Mouse (Mus musculus) thymus, adult 18-20 months (tissue): ENCODE results near the gene Vdr.

Experiments
- DNase-seq, 2 experiments: peaks; one replicate each; pipeline ENCODE4 v3.0.0; 2022; ENCODE audit warnings: mixed read lengths in 2 of 2

Gene Vdr

GRCm38 (mm10) chr15:97919217-97919616 lies 8.8 kb upstream of the Vdr start:
- DNase-seq = no peak

GRCm38 (mm10) chr15:97917994-97918393 lies 7.6 kb upstream of the Vdr start:
- DNase-seq = no peak

- DNase-seq = no peak
Observed at GRCm38 (mm10) chr15:97914331-97914747, 3.9 kb upstream of the Vdr start.

DNA sequence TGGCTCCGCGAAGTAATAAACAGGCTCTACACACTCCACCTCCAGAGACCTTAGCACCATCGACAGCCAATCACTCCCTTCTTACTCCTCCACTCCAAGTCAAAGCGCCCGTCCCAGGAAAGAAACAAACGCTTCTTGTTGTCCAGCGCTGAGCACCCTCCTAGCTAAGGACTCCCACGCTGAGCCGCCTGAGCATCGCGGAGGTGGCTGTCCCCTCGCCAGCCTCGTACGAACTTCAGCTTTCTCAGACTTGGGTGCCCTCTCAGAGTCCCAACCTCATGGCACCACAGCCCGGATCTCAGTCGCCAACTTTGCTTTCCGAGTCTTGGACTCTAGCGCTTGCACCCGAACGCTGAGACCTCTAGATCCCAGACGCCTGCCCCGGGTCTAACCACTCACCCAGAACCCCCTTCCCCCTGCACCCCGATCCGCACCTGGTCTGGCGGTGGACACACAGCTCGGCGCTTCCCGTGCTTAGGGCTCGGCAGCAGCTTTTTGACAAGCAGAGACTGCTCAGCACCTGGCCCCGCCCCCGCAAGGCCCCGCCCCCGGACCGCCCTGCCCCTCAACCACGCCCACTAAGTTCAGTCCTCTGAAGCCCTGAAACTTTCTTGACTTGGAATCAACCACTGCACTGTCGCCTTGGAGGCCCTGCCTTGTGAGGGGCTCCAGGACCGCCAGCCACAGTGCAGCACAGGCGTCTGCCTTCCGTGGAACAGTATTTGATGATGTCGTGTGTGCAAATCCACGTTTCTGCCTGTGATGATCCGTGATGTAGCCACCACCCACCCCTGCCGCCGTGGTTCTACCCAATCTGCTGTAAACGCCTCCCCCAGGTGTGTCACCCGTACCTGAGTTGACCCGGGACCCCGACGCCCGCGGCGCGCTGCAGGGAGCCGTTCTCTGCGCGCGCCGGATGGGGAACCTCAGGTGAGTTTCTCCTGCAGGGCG lies 2.4 kb downstream of the Vdr start:
- peak; percentile 43 to 57 for DNase-seq

GRCm38 (mm10) chr15:97907202-97907601 lies 3.2 kb downstream of the Vdr start:
- no peak for DNase-seq

DNA sequence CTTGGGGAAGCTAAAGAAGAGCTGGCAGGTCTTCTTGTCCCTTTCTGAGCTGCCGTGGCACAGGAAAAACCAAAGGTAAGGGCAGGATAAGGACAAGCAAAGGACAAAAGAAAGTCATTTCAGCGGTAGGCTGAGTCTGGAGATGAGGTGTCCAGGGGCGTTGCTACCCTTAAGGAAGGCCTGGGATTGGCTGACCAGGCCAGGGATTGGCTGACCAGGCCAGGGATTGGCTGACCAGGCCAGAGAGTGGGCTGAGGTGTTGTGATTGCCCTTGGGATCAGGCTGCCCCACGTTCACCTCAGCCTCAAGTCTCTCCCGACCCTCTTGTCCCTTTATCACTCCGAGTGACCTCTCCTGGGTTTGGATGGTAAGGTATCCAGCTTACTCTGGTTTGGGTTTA lies 5.1 kb downstream of the Vdr start:
- DNase-seq = no peak

- no peak for DNase-seq
Observed at GRCm38 (mm10) chr15:97904339-97904991, 6.0 kb downstream of the Vdr start.

GRCm38 (mm10) chr15:97903261-97904009 lies 7.0 kb downstream of the Vdr start:
- no peak for DNase-seq

DNA sequence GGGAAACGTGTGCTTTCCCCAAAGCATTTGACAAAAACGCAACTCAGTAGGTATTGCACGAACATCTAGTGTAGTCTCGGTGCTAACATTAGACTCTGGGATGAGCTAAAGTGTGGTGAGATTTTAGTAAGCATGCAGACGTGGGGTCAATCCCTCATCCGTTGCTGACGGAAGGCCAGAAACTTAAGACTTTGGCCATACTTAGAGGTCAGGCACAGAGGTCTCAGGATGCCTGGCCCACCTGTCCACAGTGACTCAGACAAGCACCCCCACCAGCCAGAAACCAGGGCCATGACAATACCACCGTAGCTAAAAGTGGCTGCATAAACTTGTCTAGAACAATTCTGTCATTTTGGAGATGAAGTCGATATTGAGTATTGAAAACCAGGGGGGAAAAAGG lies 9.4 kb downstream of the Vdr start:
- no peak for DNase-seq

- DNase-seq = no peak
Observed at GRCm38 (mm10) chr15:97900336-97900912, 10.0 kb downstream of the Vdr start.

DNA sequence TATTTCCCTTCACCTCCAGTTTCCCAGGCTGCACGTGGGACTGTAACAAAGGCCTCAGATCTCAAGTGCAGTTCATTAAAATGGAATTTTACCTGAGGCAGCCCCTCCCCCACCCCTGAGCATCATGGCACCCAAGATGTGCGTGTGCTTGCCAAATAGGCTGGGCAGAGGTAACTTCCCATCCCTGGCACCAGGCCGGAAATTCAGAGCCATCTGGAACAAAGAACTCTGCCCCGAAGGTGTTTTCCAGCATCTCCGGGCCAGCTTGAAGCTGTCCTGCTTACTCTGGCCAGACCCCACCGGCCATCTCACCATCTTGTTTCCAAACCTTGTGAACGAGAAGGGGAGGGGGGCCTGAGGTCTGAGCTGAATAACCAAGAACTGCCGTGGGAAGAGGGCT lies 10.7 kb downstream of the Vdr start:
- no peak for DNase-seq

- DNase-seq = no peak
Observed at GRCm38 (mm10) chr15:97898791-97899190, 11.6 kb downstream of the Vdr start.

DNA sequence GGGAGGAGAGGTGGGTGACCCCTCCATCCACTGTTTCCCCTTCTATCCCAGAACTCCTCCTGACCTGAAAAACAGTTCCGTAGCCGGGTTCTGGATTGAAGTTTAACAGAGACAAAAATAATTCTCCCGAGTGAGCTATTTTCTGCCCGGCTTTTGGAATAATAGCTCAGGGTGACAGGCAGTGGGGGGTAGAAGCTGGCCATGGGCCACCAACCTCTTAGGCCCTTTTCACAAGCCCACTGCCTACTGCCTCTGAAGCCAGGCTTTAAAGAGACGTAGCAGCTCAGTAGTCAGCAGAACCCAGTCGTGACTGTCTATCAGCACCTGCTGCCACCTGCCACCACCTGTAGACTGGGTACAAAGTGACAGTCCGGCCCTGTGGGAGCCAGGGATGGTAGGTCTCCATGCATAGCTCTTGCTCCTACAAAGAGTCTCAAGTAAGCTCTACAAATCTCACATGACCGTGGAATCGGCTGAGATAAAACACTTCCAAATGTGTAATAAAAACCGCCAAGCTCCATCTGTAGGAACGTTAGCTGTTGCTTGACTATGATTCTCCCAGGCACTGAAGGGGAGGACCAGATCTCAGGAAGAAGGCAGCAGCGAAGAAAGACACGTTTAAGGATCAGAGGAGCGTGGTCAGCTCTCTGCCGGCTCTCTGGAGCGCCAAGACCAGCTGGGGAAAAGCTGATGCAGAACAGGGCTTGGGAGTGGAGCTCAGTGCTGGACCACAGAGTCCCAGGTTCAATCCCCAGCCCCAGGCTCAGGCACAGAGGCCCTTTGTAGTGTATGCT lies 13.4 kb downstream of the Vdr start:
- no peak for DNase-seq

- no peak for DNase-seq
Observed at GRCm38 (mm10) chr15:97896347-97896746, 14.1 kb downstream of the Vdr start.

GRCm38 (mm10) chr15:97895847-97896246 lies 14.6 kb downstream of the Vdr start:
- no peak for DNase-seq

- DNase-seq = no peak
Observed at GRCm38 (mm10) chr15:97892506-97892905, 17.9 kb downstream of the Vdr start.

GRCm38 (mm10) chr15:97890450-97890849 lies 20.0 kb downstream of the Vdr start:
- DNase-seq = no peak

GRCm38 (mm10) chr15:97890017-97890416 lies 20.4 kb downstream of the Vdr start:
- no peak for DNase-seq

DNA sequence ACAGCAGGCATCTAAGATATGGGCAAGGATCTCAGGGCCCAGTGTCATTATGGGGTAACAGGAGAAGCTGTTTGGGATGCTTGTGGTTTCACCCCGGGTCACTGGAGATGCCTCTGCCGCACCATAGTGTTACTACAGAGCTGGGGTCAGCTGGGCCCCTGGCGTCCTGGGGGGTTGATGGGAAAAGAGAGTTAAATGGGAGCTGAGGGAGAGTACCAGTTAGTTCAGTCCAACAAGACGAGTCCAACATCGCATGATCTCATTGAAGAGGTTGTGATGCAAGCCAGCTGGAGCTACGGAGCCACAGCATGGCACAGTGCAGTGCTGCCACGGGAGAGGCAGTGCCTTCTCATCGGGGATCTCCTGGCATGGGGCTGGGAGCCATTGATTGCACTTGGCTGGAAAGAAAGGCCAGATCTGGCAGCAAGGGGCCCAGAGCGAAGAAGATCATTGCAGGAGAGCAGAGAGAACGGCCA lies 22.9 kb downstream of the Vdr start:
- DNase-seq = no peak

DNA sequence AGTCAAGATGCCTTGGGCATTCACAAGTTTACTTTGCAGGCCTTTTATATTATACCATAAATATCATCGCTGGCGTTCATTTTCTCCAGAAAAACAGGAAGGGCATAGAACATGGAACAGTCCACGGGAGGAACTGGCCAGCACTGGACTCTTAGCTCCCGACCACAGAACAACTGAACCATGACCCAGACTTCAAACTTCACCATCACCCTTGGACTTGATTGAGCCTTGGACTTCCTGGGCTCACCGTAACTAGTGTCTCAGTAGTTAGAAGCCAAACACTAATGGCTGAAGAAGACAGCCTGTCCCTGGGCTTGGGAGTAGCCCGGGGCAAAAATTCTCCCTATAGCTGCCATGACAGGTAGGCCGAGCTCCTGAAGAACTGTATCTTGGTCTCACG lies 29.0 kb downstream of the Vdr start:
- DNase-seq = no peak

GRCm38 (mm10) chr15:97880441-97880840 lies 30.0 kb downstream of the Vdr start:
- DNase-seq = no peak

DNA sequence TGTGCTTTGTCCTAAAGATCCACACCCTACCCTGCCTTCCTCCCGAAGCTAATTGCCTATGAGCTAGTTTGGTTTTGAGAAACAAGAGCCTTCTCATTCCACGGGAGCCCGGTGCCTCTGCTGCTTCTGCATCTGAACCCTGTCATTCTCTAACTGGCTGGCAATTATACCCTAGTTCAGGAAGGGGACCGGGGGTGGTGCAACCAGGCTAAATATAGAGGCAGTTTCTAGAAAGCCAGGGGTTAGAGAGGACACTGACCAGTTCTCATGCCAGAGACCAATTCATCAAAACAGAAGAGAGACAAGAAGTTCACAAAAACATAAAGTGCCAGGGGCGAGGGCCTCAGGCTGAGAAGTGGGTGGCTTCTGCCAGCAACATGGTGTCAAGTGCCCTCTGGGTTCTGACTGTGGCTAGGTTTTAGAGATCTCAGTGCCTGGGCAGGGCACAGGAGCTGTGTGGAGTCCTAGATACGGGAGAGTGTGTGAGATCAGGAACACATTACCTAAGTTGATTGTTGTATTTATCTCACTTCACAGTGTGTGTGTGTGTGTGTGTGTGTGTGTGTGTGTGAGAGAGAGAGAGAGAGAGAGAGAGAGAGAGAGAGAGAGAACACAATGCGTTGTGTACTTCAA lies 31.6 kb downstream of the Vdr start:
- no peak for DNase-seq
